Mouse (Mus musculus): ENCODE data around the gene Xpa. TPM values are rescaled to one million over a fixed set of nuclear protein-coding genes. Genes with fewer than 3 reads are reported as not detected.

Xpa gene
- 15.3 and 18.9 TPM in 2 replicates for polyA plus RNA-seq (2014; fragmentation: Nextera tagmentation; extraction: Ambion mirVana)

DNA sequence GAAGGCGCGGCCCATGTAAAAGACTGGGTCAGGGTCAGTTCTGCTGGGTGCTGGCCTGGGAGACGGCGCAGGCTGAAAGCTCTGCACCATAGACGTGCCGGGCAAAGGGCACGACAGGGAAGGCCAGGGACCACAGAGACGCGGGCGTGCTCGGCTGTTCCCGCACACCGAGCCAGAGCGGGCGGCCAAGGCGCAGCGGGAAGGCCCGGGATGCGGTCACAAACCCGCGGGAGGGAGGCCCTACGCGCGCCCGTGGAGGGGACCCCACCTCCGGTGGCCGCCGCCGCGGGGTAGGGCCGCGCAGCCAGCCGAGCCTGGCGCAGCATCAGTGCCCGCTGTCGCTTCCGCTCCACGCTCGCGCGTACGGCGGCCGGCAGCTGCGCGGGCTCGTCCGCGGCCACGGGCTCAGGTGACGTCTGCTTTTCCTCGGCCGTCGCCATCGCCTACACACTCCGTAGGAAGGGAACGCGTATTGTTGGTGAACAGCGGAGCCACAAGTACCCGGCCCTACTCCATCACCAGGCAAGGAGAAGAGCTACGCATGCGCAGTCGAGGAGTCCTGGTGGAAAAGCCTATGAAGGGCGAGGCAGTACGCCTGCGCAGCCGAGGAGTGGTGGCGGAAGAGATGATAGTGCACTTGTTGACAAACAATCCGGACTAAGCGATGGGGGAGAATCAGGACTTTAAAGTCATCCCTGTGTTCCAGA lies at the start of gene Xpa:
Xpa (minus strand) TSS at position 531 of the 707 bp plus-strand sequence.
- WGBS = under 1% methylated on average over 70 of the region's 70 CpGs
- no peaks in the 10 kb centered on the region; the same call in 1 of the 2 replicates for H3K36me3 ChIP-seq (ENCODE audit: control insufficient read depth, insufficient read depth, low read length)
- H3K4me3 ChIP-seq (ENCODE audit: low read depth, low read length) = peak within 1 kb of the TSS; percentile 83
- ATAC-seq (replicated peaks; ENCODE audit: low FRiP score) = peak; percentile 93
- H3K4me1 ChIP-seq (replicated peaks; ENCODE audit: control insufficient read depth, insufficient read depth, low read length) = peaks cover 7% of the 10 kb centered on the region; the same call in 1 of the 2 replicates
- H3K4me2 ChIP-seq = peak within 1 kb of the TSS; percentile 89
- no peaks in the 10 kb centered on the region for H3K9me3 ChIP-seq (ENCODE audit: control insufficient read depth, low read length)
- H3K9ac ChIP-seq (ENCODE audit: low read depth, low read length) = peak within 1 kb of the TSS; percentile 77
- H3K27ac ChIP-seq (ENCODE audit: low read depth, low read length) = peak within 1 kb of the TSS; percentile 33; the same call in 1 of the 2 replicates
- H3K27me3 ChIP-seq (replicated peaks; ENCODE audit: control insufficient read depth, insufficient read depth, low read length) = peaks cover 8% of the 10 kb centered on the region
- peak; percentile 90 for DNase-seq (ENCODE audit: low spot score)

DNA sequence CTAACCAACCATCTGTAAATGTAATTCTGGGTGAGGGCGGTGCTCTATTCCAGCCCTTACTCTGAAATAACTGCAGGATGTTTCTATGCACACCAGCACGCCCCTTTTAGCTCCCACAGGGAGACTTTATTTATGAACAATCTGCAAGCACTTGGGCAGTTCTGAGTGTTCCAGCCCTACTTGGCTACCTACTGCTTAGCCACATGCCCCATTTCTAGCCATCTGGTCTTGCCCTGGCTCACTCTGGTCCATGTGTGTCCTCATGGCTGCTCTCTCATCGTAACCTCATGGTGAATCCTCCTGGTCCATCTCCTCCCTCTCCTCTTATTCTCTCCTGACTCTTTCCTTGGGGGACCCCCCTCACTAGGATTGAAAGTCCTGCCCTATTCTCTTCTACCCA lies 39.8 kb upstream of the Xpa start:
- WGBS = 80% methylated on average over 3 of the region's 3 CpGs
- Histone ChIP-seq H3K27ac (ENCODE audit: low read depth, low read length) (no peak overlapping the region), H3K4me2 (no peak overlapping the region), H3K4me1 (replicated peaks; ENCODE audit: control insufficient read depth, insufficient read depth, low read length) (no peaks in the 10 kb centered on the region), H3K4me3 (ENCODE audit: low read depth, low read length) (no peak overlapping the region), H3K9ac (ENCODE audit: low read depth, low read length) (no peak overlapping the region), H3K36me3 (ENCODE audit: control insufficient read depth, insufficient read depth, low read length) (no peaks in the 10 kb centered on the region), H3K27me3 (replicated peaks; ENCODE audit: control insufficient read depth, insufficient read depth, low read length) (no peaks in the 10 kb centered on the region), H3K9me3 (ENCODE audit: control insufficient read depth, low read length) (no peaks in the 10 kb centered on the region)
- no peak for DNase-seq (ENCODE audit: low spot score)
- no peak for ATAC-seq (replicated peaks; ENCODE audit: low FRiP score)

DNA sequence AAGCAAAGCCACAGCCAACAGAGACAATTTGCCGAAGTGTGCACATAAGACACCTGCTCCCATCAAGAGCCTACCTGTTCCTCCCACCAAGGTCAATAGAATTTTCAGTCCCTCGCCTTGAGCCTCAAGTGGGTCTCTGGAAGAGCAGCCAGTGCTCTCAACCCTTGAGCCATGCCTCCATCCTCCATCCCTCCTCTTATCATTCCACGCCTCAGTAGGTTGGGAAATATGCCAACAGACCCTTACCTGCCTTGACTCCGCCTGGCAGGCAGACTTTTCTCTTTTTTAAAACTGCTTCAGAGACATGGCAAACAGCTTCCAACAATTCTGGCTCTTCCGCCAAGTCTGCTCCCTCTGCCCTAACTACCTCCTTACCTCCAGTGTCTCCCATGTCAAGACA lies 38.6 kb upstream of the Xpa start:
- WGBS = 86% methylated on average over 5 of the region's 5 CpGs
- no peak for ATAC-seq (replicated peaks; ENCODE audit: low FRiP score)
- Histone ChIP-seq H3K9ac (ENCODE audit: low read depth, low read length) (no peak overlapping the region), H3K27ac (ENCODE audit: low read depth, low read length) (no peak overlapping the region), H3K27me3 (replicated peaks; ENCODE audit: control insufficient read depth, insufficient read depth, low read length) (no peaks in the 10 kb centered on the region), H3K4me1 (replicated peaks; ENCODE audit: control insufficient read depth, insufficient read depth, low read length) (no peaks in the 10 kb centered on the region), H3K9me3 (ENCODE audit: control insufficient read depth, low read length) (no peaks in the 10 kb centered on the region), H3K36me3 (ENCODE audit: control insufficient read depth, insufficient read depth, low read length) (no peaks in the 10 kb centered on the region), H3K4me3 (ENCODE audit: low read depth, low read length) (no peak overlapping the region), H3K4me2 (no peak overlapping the region)
- no peak for DNase-seq (ENCODE audit: low spot score)

DNA sequence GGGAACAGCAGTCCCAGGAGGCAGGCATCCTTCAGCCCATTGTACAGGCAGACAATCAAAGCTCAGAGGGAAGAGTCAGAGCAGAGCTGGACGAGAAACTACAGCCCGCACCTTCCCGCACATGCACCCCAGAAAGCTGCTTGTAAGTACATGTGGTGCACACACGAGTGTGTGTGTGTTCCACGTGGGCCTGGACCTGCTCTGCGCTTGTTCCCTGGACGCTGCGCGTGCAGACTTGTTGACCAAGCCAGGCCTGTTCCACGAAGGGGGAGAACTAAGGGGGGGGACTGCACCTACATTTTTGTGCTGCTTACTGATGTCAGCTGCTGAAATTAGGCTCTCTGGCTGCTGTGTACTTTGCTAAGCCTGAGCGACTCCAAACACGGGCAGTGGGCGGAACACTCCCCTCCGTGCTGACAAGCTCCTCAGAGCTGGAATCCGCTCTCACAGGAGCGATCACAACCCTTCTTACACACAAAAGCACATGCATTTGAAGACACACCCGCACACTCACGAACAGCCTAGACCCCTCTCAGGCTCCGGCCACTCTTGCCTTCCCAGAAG lies 30.9 kb upstream of the Xpa start:
- Histone ChIP-seq H3K27me3 (replicated peaks; ENCODE audit: control insufficient read depth, insufficient read depth, low read length) (no peaks in the 10 kb centered on the region; the same call in 1 of the 2 replicates), H3K4me1 (replicated peaks; ENCODE audit: control insufficient read depth, insufficient read depth, low read length) (no peaks in the 10 kb centered on the region), H3K27ac (ENCODE audit: low read depth, low read length) (no peak overlapping the region), H3K9me3 (ENCODE audit: control insufficient read depth, low read length) (no peaks in the 10 kb centered on the region), H3K36me3 (ENCODE audit: control insufficient read depth, insufficient read depth, low read length) (no peaks in the 10 kb centered on the region), H3K9ac (ENCODE audit: low read depth, low read length) (no peak overlapping the region), H3K4me2 (no peak overlapping the region), H3K4me3 (ENCODE audit: low read depth, low read length) (no peak overlapping the region)
- DNase-seq (ENCODE audit: low spot score) (no peak), ATAC-seq (replicated peaks; ENCODE audit: low FRiP score) (no peak)
- WGBS = 75% methylated on average over 19 of the region's 19 CpGs

DNA sequence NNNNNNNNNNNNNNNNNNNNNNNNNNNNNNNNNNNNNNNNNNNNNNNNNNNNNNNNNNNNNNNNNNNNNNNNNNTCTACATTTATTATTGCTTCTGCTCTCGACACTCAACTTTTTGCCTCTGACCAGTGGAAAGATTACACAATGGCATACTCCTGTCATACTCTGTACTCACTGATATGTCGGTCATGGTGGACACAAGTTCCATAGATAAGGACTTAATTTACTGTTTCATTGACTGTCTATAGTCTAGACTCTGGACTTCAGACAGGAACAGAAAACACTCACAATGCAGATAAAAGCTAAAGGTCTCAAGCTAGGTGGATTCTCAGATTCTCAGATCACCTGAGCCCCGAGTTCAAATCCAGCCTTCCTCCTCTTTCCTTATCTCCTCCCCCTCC lies 25.0 kb upstream of the Xpa start:
- no peak overlapping the region for H3K4me2 ChIP-seq
- H3K27ac ChIP-seq (ENCODE audit: low read depth, low read length) = no peak overlapping the region
- H3K4me3 ChIP-seq (ENCODE audit: low read depth, low read length) = no peak overlapping the region
- DNase-seq (ENCODE audit: low spot score) (no peak), ATAC-seq (replicated peaks; ENCODE audit: low FRiP score) (no peak)
- no peaks in the 10 kb centered on the region for H3K9me3 ChIP-seq (ENCODE audit: control insufficient read depth, low read length)
- WGBS = 76% methylated on average over 3 of the region's 3 CpGs
- H3K36me3 ChIP-seq (ENCODE audit: control insufficient read depth, insufficient read depth, low read length) = no peaks in the 10 kb centered on the region
- no peaks in the 10 kb centered on the region for H3K4me1 ChIP-seq (replicated peaks; ENCODE audit: control insufficient read depth, insufficient read depth, low read length)
- no peaks in the 10 kb centered on the region for H3K27me3 ChIP-seq (replicated peaks; ENCODE audit: control insufficient read depth, insufficient read depth, low read length)
- H3K9ac ChIP-seq (ENCODE audit: low read depth, low read length) = no peak overlapping the region

DNA sequence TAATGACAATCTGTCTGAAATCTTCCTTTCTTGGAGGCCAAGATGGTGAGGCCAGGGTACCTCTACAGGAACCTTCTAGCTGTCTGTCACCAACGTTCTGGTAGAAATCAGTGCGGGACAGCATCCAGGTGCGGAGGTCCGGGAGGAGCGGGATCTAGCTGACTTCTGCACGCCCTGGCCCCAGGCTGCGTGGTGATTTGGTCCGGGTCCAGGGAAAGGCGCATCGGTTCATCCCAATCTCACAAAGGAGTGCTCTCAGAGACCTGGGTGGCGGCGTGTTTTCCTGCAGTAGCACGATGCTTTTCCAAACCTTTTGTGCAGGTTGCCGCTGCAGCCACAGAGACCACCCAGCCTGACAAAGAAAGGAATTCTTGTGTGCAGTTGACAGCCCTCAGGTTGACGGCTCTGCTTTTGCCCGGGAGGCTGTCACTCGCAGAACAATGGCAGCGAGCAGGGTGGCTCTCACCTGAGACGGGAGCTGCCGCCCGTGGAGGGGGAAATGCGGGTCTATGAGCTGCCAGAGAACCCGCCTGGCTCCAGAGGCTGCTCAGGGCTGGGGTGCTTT lies 6.5 kb upstream of the Xpa start:
- Histone ChIP-seq H3K36me3 (ENCODE audit: control insufficient read depth, insufficient read depth, low read length) (no peaks in the 10 kb centered on the region), H3K4me1 (replicated peaks; ENCODE audit: control insufficient read depth, insufficient read depth, low read length) (no peaks in the 10 kb centered on the region; the same call in 1 of the 2 replicates), H3K27me3 (replicated peaks; ENCODE audit: control insufficient read depth, insufficient read depth, low read length) (peaks cover 16% of the 10 kb centered on the region), H3K9ac (ENCODE audit: low read depth, low read length) (no peak overlapping the region), H3K4me3 (ENCODE audit: low read depth, low read length) (no peak overlapping the region), H3K9me3 (ENCODE audit: control insufficient read depth, low read length) (no peaks in the 10 kb centered on the region), H3K4me2 (peak overlapping the region; percentile 49), H3K27ac (ENCODE audit: low read depth, low read length) (no peak overlapping the region)
- DNase-seq (ENCODE audit: low spot score) (no peak), ATAC-seq (replicated peaks; ENCODE audit: low FRiP score) (no peak)
- 16% methylated on average over 23 of the region's 23 CpGs for WGBS

DNA sequence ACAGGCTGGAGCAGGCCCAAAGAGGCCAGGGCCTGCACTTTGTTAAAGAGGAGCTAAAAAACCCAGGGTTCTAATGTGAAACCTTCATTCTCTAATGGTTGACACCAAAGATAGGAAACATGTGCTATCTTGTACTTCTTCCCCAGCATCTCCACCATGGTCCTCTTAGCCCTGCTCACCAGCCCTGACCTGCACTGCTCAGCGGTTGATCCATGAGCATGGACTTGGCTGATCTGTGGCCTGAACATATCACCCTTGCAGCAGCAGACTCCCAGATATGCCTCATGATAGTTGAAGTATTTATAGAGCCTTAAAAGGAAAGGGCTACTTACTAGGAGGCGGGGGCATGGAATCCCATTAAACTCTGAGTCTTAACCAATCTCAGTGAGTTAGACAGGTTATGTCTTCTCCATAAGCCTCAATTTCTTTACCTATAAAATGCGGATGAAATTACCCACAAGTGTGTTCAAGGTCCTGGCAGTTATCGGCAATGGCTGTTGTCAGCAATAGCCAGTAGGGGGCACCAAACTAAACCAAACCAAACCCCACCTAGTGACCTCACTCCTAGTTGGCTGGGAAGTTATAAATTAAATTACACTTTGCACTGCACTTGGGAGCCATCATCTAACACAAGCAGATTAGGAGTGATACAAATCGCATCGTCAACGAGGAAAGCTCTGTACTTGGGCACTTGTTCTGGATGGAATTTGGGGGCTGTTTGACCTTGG lies 5.9 kb upstream of the Xpa start:
- no peak overlapping the region for H3K9ac ChIP-seq (ENCODE audit: low read depth, low read length)
- ATAC-seq (replicated peaks; ENCODE audit: low FRiP score) = no peak; the same call in 1 of the 2 replicates
- DNase-seq (ENCODE audit: low spot score) = peak; percentile 49
- peaks cover 16% of the 10 kb centered on the region for H3K27me3 ChIP-seq (replicated peaks; ENCODE audit: control insufficient read depth, insufficient read depth, low read length)
- H3K4me2 ChIP-seq = peak overlapping the region; percentile 49
- H3K4me1 ChIP-seq (replicated peaks; ENCODE audit: control insufficient read depth, insufficient read depth, low read length) = no peaks in the 10 kb centered on the region; the same call in 1 of the 2 replicates
- H3K27ac ChIP-seq (ENCODE audit: low read depth, low read length) = no peak overlapping the region
- no peaks in the 10 kb centered on the region for H3K36me3 ChIP-seq (ENCODE audit: control insufficient read depth, insufficient read depth, low read length)
- WGBS = 9% methylated on average over 7 of the region's 7 CpGs
- no peak overlapping the region for H3K4me3 ChIP-seq (ENCODE audit: low read depth, low read length)
- H3K9me3 ChIP-seq (ENCODE audit: control insufficient read depth, low read length) = no peaks in the 10 kb centered on the region

DNA sequence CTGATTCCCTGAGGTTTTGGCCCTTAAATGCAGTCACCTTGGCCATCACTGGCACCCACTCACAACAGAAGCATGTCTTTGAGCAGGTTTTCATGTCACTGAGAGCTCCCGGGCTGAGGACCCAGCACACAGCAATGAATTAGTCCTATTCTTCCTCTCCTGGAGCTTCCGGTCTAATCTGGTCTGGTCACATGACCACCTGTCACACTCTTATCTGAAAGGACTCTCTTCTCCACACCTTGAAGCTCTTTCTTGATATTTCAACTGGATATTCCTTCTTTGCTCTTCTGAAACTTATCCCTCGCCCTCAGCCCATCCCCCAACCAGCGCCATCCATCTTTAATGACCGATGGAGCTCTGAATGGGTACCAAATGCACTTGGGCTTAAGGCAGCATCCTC lies 2.0 kb upstream of the Xpa start:
- ATAC-seq (replicated peaks; ENCODE audit: low FRiP score) = no peak
- Histone ChIP-seq H3K4me2 (no peak overlapping the region), H3K36me3 (ENCODE audit: control insufficient read depth, insufficient read depth, low read length) (no peaks in the 10 kb centered on the region), H3K4me1 (replicated peaks; ENCODE audit: control insufficient read depth, insufficient read depth, low read length) (peaks cover 7% of the 10 kb centered on the region), H3K9me3 (ENCODE audit: control insufficient read depth, low read length) (no peaks in the 10 kb centered on the region), H3K4me3 (ENCODE audit: low read depth, low read length) (no peak overlapping the region), H3K27me3 (replicated peaks; ENCODE audit: control insufficient read depth, insufficient read depth, low read length) (peaks cover 15% of the 10 kb centered on the region), H3K9ac (ENCODE audit: low read depth, low read length) (no peak overlapping the region), H3K27ac (ENCODE audit: low read depth, low read length) (no peak overlapping the region)
- DNase-seq (ENCODE audit: low spot score) = no peak
- 67% methylated on average over 5 of the region's 5 CpGs for WGBS
